Mouse (Mus musculus) kidney, postnatal 14 days (tissue): ENCODE data around the gene Erc1.
A peak's percentile ranks its signal among the peaks of the same experiment; 100 is the strongest.

Experiments used
- DNase-seq: peaks from one replicate; pipeline ENCODE4 v3.0.0; 2022; ENCODE audit warnings: mixed read lengths

The Erc1 gene

GRCm38 (mm10) chr6:119584061-119584460, 263.9 kb downstream of the Erc1 start:
- peak; percentile 61 for DNase-seq

- no peak for DNase-seq
These were observed 264.8 kb downstream of the Erc1 start for GRCm38 (mm10) chr6:119583165-119583564.

GRCm38 (mm10) chr6:119576706-119577105, 271.3 kb downstream of the Erc1 start:
- no peak for DNase-seq

GRCm38 (mm10) chr6:119575331-119575730, 272.6 kb downstream of the Erc1 start:
- DNase-seq: no peak

- no peak for DNase-seq
These were observed 275.7 kb downstream of the Erc1 start for GRCm38 (mm10) chr6:119572296-119572695.

- no peak for DNase-seq
These were observed 277.2 kb downstream of the Erc1 start for GRCm38 (mm10) chr6:119570797-119571196.

- DNase-seq: no peak
These were observed 279.6 kb downstream of the Erc1 start for GRCm38 (mm10) chr6:119568339-119568738.

GRCm38 (mm10) chr6:119565451-119566379, 282.3 kb downstream of the Erc1 start:
- peak; percentile 29 for DNase-seq

GRCm38 (mm10) chr6:119562558-119562957, 285.4 kb downstream of the Erc1 start:
- DNase-seq: peak; percentile 47

- DNase-seq: no peak
These were observed 289.1 kb downstream of the Erc1 start for GRCm38 (mm10) chr6:119558855-119559254.

- no peak for DNase-seq
These were observed 293.5 kb downstream of the Erc1 start for GRCm38 (mm10) chr6:119554439-119554838.

- no peak for DNase-seq
These were observed 303.5 kb downstream of the Erc1 start for GRCm38 (mm10) chr6:119544518-119544864.

- DNase-seq: peak; percentile 29
These were observed 304.0 kb downstream of the Erc1 start, which contains the start of gene Wnt5b for GRCm38 (mm10) chr6:119543803-119544517. TSS of gene Wnt5b (minus strand) at chr6:119544347.

GRCm38 (mm10) chr6:119543456-119543802, 304.5 kb downstream of the Erc1 start:
- DNase-seq: peak; percentile 18

GRCm38 (mm10) chr6:119535867-119536266, 312.1 kb downstream of the Erc1 start:
- no peak for DNase-seq

- no peak for DNase-seq
These were observed 314.7 kb downstream of the Erc1 start for GRCm38 (mm10) chr6:119533170-119533709.

GRCm38 (mm10) chr6:119529659-119530058, 318.3 kb downstream of the Erc1 start:
- DNase-seq: no peak

- DNase-seq: no peak
These were observed 321.5 kb downstream of the Erc1 start for GRCm38 (mm10) chr6:119526498-119526897.

GRCm38 (mm10) chr6:119521931-119522391, 326.0 kb downstream of the Erc1 start:
- no peak for DNase-seq

GRCm38 (mm10) chr6:119521482-119521900, 326.5 kb downstream of the Erc1 start:
- DNase-seq: no peak
